Mouse (Mus musculus): ENCODE results near the gene Dpf1.

Dpf1 gene

DNA sequence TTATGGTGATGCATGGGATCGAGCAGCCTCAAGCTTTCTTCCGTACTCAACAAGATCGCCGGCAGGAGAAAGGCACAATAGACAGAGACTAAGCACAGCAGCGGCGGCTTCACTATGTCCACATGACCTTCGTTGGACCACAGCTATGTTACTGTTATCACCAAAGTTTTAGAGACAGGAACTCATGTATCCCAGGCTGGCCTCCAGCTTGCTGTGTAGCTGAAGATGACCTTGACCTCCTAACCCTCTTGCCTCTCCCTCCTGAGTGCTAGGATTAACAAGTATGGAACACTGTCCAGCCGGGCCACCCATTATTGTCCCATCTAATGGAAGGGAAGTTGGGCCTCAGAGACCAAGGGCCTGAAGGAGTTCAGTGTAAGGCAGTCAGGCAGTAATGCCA lies 37.1 kb downstream of the Dpf1 start:
- DNase-seq (ENCODE audit: low spot score) = no peak

DNA sequence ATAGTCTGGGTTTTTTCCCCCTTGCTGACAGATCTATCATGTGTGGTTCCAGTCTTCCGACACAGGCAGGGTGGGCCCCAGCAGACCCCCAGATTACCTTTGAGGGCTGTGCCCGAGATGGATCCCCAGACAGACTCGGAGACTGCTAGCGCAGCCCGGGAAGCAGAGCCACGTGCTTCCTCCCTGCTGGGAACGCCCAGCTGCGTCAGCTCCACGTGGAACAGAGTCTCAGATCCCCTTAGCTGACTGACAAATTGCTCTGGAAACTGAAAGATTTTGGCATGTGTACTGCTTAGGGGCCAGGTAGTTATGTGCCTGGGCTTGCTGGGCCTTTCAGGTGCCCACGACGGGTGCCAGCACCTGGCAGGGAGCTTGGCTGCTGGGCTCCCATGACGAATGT lies 38.0 kb downstream of the Dpf1 start:
- no peak for DNase-seq (ENCODE audit: low spot score)

DNA sequence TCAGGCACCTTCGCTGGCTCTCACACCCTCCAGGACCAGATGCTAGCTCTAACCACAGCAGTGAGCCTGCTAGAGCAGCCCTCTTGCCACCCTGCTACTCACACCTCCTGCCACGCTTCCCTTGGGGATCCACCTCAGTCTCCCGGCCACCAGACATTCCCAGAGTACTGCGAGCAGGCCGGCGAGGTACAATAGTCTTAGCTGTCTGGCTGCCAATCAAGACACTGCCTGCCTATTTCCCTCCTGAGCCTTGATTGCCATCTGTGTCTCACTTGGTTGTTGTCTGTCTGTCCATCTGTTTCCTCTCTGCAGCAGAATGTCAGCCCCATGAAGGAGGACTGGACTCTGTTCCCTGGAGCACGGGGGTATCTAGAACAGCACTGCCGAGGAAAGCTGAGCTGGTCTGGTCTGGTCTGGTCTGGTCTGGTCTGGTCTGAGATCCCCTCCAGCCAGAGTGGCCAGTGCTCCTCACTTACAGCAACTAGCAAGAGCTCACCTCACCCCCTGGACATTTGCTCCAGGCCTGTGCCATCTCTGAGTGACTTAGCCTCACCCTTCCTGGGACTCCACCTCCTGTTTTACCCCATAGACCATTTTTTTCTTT lies 38.8 kb downstream of the Dpf1 start:
- no peak for DNase-seq (ENCODE audit: low spot score)

- DNase-seq (ENCODE audit: low spot score) = no peak
Measured at GRCm38 (mm10) chr7:29343746-29344145, 40.0 kb downstream of the Dpf1 start.

GRCm38 (mm10) chr7:29345534-29345933 lies 41.8 kb downstream of the Dpf1 start:
- no peak for DNase-seq (ENCODE audit: low spot score)

GRCm38 (mm10) chr7:29346212-29346611 lies 42.5 kb downstream of the Dpf1 start:
- DNase-seq (ENCODE audit: low spot score) = no peak

- no peak for DNase-seq (ENCODE audit: low spot score)
Measured at GRCm38 (mm10) chr7:29350489-29350888, 46.7 kb downstream of the Dpf1 start.

GRCm38 (mm10) chr7:29352246-29352645 lies 48.5 kb downstream of the Dpf1 start:
- no peak for DNase-seq (ENCODE audit: low spot score)

- no peak for DNase-seq (ENCODE audit: low spot score)
Measured at GRCm38 (mm10) chr7:29354161-29354560, 50.4 kb downstream of the Dpf1 start.

DNA sequence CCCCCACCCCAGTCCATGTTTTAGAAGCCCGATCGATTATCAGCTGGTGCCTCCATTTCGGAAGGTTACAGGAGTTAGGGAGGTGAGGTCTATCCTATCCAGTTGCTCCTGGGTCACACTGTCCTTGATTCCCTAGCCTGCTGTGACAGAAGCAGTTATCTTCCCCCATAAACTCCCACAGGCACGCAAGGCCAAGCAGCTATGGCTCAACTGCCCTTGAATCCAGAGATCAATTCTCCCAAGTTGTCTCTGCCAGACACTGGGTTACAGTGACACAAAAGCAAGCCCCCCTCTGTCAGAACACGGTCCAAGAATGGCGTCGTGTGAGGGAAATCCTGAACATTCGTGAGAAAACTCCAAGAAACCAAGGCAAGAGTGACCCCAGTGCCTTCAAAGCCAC lies 51.7 kb downstream of the Dpf1 start:
- DNase-seq (ENCODE audit: low spot score) = no peak

DNA sequence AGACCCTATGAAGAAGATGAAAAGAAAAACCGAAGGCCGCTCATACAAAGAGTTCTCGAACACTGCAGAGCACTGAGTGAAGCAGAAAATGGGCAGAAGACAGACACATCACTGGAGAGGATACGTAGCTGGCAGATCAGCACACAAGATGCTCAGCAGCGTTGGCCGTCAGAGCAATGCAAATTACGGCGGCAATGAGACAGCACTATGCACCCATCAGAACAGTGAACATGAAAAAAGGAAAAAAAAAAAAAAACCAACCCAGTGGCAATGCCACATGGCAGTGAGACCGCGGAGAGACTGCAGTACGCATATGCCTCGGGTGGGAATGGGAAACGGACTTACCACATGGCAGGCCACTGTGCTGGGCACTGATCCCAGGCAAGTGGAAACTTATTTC lies 57.7 kb downstream of the Dpf1 start:
- no peak for DNase-seq (ENCODE audit: low spot score)

DNA sequence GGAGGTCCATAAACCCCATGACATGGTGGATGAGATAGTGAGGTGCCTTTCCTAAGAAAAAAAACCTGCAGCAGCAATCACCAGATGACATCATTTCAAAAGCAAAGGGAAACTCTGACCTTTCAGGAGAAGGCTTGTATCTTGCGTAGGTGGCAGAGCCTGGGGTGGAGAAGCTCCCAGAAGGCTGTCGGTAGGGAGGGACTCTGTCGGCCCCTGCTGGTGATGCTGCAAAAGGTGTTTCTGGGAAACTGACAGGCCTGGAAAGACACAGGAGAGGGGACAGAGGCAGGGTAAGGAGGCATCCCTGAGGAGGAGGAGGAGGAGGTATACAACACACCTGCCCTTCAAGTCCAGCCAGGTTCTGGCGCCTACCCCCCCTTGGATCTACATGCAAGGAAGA lies 60.3 kb downstream of the Dpf1 start:
- DNase-seq (ENCODE audit: low spot score) = no peak

- DNase-seq (ENCODE audit: low spot score) = no peak
Measured at GRCm38 (mm10) chr7:29367166-29368003, 63.6 kb downstream of the Dpf1 start.

Data from urinary bladder, postnatal 25 days (tissue).